Mouse (Mus musculus) MEL (cell line): ENCODE measurements around the gene Aspn. TPM values are rescaled to one million over a fixed set of nuclear protein-coding genes. Genes with fewer than 3 reads are reported as not detected.
A peak's percentile ranks its signal among the peaks of the same experiment; 100 is the strongest.

Experiments used
- DNase-seq: peaks from one replicate; pipeline ENCODE4 v3.0.0; 2011; ENCODE audit warnings: low read depth, low spot score
- H3K27ac ChIP-seq: 2 replicates; pipeline ENCODE4 v1.5.1; 2012; ENCODE audit warnings: low read depth, mild to moderate bottlenecking, control low read depth, low read length, moderate library complexity; ENCODE audit not compliant: control insufficient read depth
- H3K27me3 ChIP-seq, 2 experiments: fragments of 150-350 bp in 1 of 2; sonication (generic) in 1 of 2; 2 replicates each; pipeline ENCODE4 v1.6.1; 2012; ENCODE audit warnings: low read length in 2 of 2, mild to moderate bottlenecking in 2 of 2, improper control_type of control experiment in 1 of 2, moderate library complexity in 1 of 2; ENCODE audit not compliant: insufficient read depth in 2 of 2, control insufficient read depth in 1 of 2
- H3K36me3 ChIP-seq, 2 experiments: 2 replicates each; pipeline ENCODE4 v1.6.1; 2012 to 2014; ENCODE audit warnings: low read length in 2 of 2, improper control_type of control experiment in 1 of 2, inconsistent platforms in 1 of 2, mild to moderate bottlenecking in 1 of 2; ENCODE audit not compliant: insufficient read depth in 2 of 2, control insufficient read depth in 1 of 2
- H3K4me1 ChIP-seq, 2 experiments: fragments of 150-350 bp in 1 of 2; sonication (generic) in 1 of 2; 2 replicates each; pipeline ENCODE4 v1.6.1; 2012; ENCODE audit warnings: low read length in 2 of 2, improper control_type of control experiment in 1 of 2, mild to moderate bottlenecking in 1 of 2; ENCODE audit not compliant: insufficient read depth in 2 of 2, control insufficient read depth in 1 of 2
- H3K4me3 ChIP-seq, 2 experiments: fragments of 150-350 bp in 1 of 2; sonication (generic) in 1 of 2; 2 replicates each; pipeline ENCODE4 v1.5.1; 2012; ENCODE audit warnings: low read depth in 2 of 2, low read length in 2 of 2, mild to moderate bottlenecking in 2 of 2, moderate library complexity in 2 of 2, control low read depth in 1 of 2, improper control_type of control experiment in 1 of 2; ENCODE audit not compliant: control insufficient read depth in 1 of 2, insufficient read depth in 1 of 2
- H3K79me2 ChIP-seq: 2 replicates; pipeline ENCODE4 v1.6.1; 2012; ENCODE audit warnings: mild to moderate bottlenecking, low read length, moderate library complexity; ENCODE audit not compliant: control insufficient read depth, poor library complexity, insufficient read depth
- H3K9ac ChIP-seq: 2 replicates; pipeline ENCODE4 v1.6.1; 2012; ENCODE audit warnings: low read depth, mild to moderate bottlenecking, control low read depth, low read length, moderate library complexity; ENCODE audit not compliant: control insufficient read depth, poor library complexity, severe bottlenecking
- H3K9me3 ChIP-seq: fragments of 150-350 bp; sonication (generic); replicated peaks from 2 replicates; pipeline ENCODE4 v1.6.1; 2012; ENCODE audit warnings: mild to moderate bottlenecking, low read length, improper control_type of control experiment, moderate library complexity; ENCODE audit not compliant: insufficient read depth
- BHLHE40 ChIP-seq: IDR thresholded peaks from 2 replicates; pipeline ENCODE4 v1.6.1; 2012; ENCODE audit warnings: low read depth, mild to moderate bottlenecking, inconsistent platforms, low read length, improper control_type of control experiment, borderline replicate concordance
- CTCF ChIP-seq, 3 experiments: IDR thresholded peaks in 2 of 3; conservative IDR thresholded peaks in 1 of 3; 2 replicates each; pipeline ENCODE4 v1.5.1; 2011 to 2012; ENCODE audit warnings: low read length in 3 of 3, low read depth in 2 of 3, mild to moderate bottlenecking in 2 of 3, improper control_type of control experiment in 1 of 3, inconsistent platforms in 1 of 3, mixed read lengths in 1 of 3, moderate library complexity in 1 of 3; ENCODE audit not compliant: control insufficient read depth in 1 of 3, insufficient read depth in 1 of 3, poor library complexity in 1 of 3, severe bottlenecking in 1 of 3
- E2F4 ChIP-seq: IDR thresholded peaks from 2 replicates; pipeline ENCODE4 v1.6.1; 2011; ENCODE audit warnings: low read depth, low read length, improper control_type of control experiment, borderline replicate concordance
- ELF1 ChIP-seq: IDR thresholded peaks from 2 replicates; pipeline ENCODE4 v1.6.1; 2014; ENCODE audit warnings: low read depth, mild to moderate bottlenecking, inconsistent platforms, low read length, improper control_type of control experiment, moderate library complexity
- EP300 ChIP-seq, 2 experiments: IDR thresholded peaks; 2 replicates each; pipeline ENCODE4 v1.6.1; 2011; ENCODE audit warnings: improper control_type of control experiment in 2 of 2, low read length in 2 of 2, low read depth in 1 of 2, mild to moderate bottlenecking in 1 of 2
- ETS1 ChIP-seq: IDR thresholded peaks from 2 replicates; pipeline ENCODE4 v1.6.1; 2012; ENCODE audit warnings: low read depth, mild to moderate bottlenecking, inconsistent platforms, low read length, improper control_type of control experiment, moderate library complexity
- GABPA ChIP-seq: IDR thresholded peaks from 2 replicates; pipeline ENCODE4 v1.6.1; 2012; ENCODE audit warnings: low read depth, mild to moderate bottlenecking, inconsistent platforms, low read length, improper control_type of control experiment, moderate library complexity
- GATA1 ChIP-seq: IDR thresholded peaks from 2 replicates; pipeline ENCODE4 v1.6.1; 2011; ENCODE audit warnings: low read depth, low read length, improper control_type of control experiment
- HCFC1 ChIP-seq: IDR thresholded peaks from 2 replicates; pipeline ENCODE4 v1.6.1; 2012; ENCODE audit warnings: low read depth, mild to moderate bottlenecking, inconsistent platforms, low read length, improper control_type of control experiment, moderate library complexity
- JUND ChIP-seq: IDR thresholded peaks from 2 replicates; pipeline ENCODE4 v1.6.1; 2011; ENCODE audit warnings: low read depth, mild to moderate bottlenecking, improper control_type of control experiment, low read length
- KAT2A ChIP-seq: conservative IDR thresholded peaks from 2 replicates; pipeline ENCODE4 v1.6.1; 2012; ENCODE audit warnings: low read depth, low read length, improper control_type of control experiment, inconsistent platforms
- MAFK ChIP-seq: IDR thresholded peaks from 2 replicates; pipeline ENCODE4 v1.6.1; 2011; ENCODE audit warnings: low read depth, mild to moderate bottlenecking, low read length, improper control_type of control experiment, borderline replicate concordance
- MAZ ChIP-seq: IDR thresholded peaks from 2 replicates; pipeline ENCODE4 v1.6.1; 2012; ENCODE audit warnings: low read depth, mild to moderate bottlenecking, inconsistent platforms, low read length, improper control_type of control experiment
- MEF2A ChIP-seq: IDR thresholded peaks from 2 replicates; pipeline ENCODE4 v1.6.1; 2014; ENCODE audit warnings: low read depth, mild to moderate bottlenecking, inconsistent platforms, low read length, improper control_type of control experiment; ENCODE audit not compliant: poor library complexity, insufficient replicate concordance, severe bottlenecking; ENCODE audit errors: extremely low read depth
- MYB ChIP-seq: IDR thresholded peaks from 2 replicates; pipeline ENCODE4 v1.6.1; 2011; ENCODE audit warnings: mild to moderate bottlenecking, low read depth, low read length, improper control_type of control experiment
- MYC ChIP-seq: IDR thresholded peaks from 2 replicates; pipeline ENCODE4 v1.6.1; 2011; ENCODE audit warnings: low read depth, mild to moderate bottlenecking, low read length, improper control_type of control experiment, moderate library complexity
- NELFE ChIP-seq: IDR thresholded peaks from 2 replicates; pipeline ENCODE4 v1.6.1; 2011; ENCODE audit warnings: low read depth, low read length, improper control_type of control experiment
- NRF1 ChIP-seq: IDR thresholded peaks from 2 replicates; pipeline ENCODE4 v1.6.1; 2014; ENCODE audit warnings: low read depth, mild to moderate bottlenecking, inconsistent platforms, low read length, improper control_type of control experiment, moderate library complexity; ENCODE audit not compliant: poor library complexity, insufficient read depth, severe bottlenecking
- POLR2A ChIP-seq, 2 experiments: IDR thresholded peaks; 2 replicates each; pipeline ENCODE4 v1.6.1; 2011 to 2012; ENCODE audit warnings: low read length in 2 of 2, mild to moderate bottlenecking in 2 of 2, control low read depth in 1 of 2, improper control_type of control experiment in 1 of 2, low read depth in 1 of 2, moderate library complexity in 1 of 2; ENCODE audit not compliant: control insufficient read depth in 1 of 2, insufficient read depth in 1 of 2, poor library complexity in 1 of 2
- POLR2AphosphoS2 ChIP-seq: IDR thresholded peaks from 2 replicates; pipeline ENCODE4 v1.6.1; 2011; ENCODE audit warnings: low read length, improper control_type of control experiment
- POLR2AphosphoS5 ChIP-seq: IDR thresholded peaks from 2 replicates; pipeline ENCODE4 v1.6.1; 2012; ENCODE audit warnings: low read depth, borderline replicate concordance, mild to moderate bottlenecking, inconsistent platforms, low read length, moderate library complexity, mixed read lengths
- RAD21 ChIP-seq: IDR thresholded peaks from 2 replicates; pipeline ENCODE4 v1.6.1; 2011; ENCODE audit warnings: mild to moderate bottlenecking, low read depth, low read length, improper control_type of control experiment
- RCOR1 ChIP-seq: IDR thresholded peaks from 2 replicates; pipeline ENCODE4 v1.6.1; 2012; ENCODE audit warnings: low read depth, mild to moderate bottlenecking, inconsistent platforms, low read length, improper control_type of control experiment
- SIN3A ChIP-seq: IDR thresholded peaks from 2 replicates; pipeline ENCODE4 v1.6.1; 2012; ENCODE audit warnings: low read length, improper control_type of control experiment, inconsistent platforms
- SMC3 ChIP-seq: IDR thresholded peaks from 2 replicates; pipeline ENCODE4 v1.6.1; 2011; ENCODE audit warnings: low read depth, low read length, improper control_type of control experiment
- TAL1 ChIP-seq: IDR thresholded peaks from 2 replicates; pipeline ENCODE4 v1.6.1; 2012; ENCODE audit warnings: mild to moderate bottlenecking, inconsistent platforms, low read length, moderate library complexity, mixed read lengths
- TBP ChIP-seq: IDR thresholded peaks from 2 replicates; pipeline ENCODE4 v1.8.0; 2011; ENCODE audit warnings: low read depth, low read length, improper control_type of control experiment
- TCF12 ChIP-seq: IDR thresholded peaks from 2 replicates; pipeline ENCODE4 v1.6.1; 2014; ENCODE audit warnings: low read depth, mild to moderate bottlenecking, inconsistent platforms, low read length, improper control_type of control experiment, moderate library complexity
- USF1 ChIP-seq: IDR thresholded peaks from 2 replicates; pipeline ENCODE4 v1.6.1; 2014; ENCODE audit warnings: low read depth, mild to moderate bottlenecking, inconsistent platforms, low read length, improper control_type of control experiment, moderate library complexity
- ZC3H11A ChIP-seq: IDR thresholded peaks from 2 replicates; pipeline ENCODE4 v1.6.1; 2012; ENCODE audit warnings: low read depth, mild to moderate bottlenecking, inconsistent platforms, low read length, improper control_type of control experiment
- ZKSCAN1 ChIP-seq: IDR thresholded peaks from 2 replicates; pipeline ENCODE4 v1.6.1; 2012; ENCODE audit warnings: low read depth, mild to moderate bottlenecking, inconsistent platforms, low read length, improper control_type of control experiment, moderate library complexity
- ZMIZ1 ChIP-seq: IDR thresholded peaks from 2 replicates; pipeline ENCODE4 v1.6.1; 2012; ENCODE audit warnings: low read depth, mild to moderate bottlenecking, inconsistent platforms, low read length, improper control_type of control experiment, moderate library complexity
- ZNF384 ChIP-seq: IDR thresholded peaks from 2 replicates; pipeline ENCODE4 v1.6.1; 2012; ENCODE audit warnings: low read depth, mild to moderate bottlenecking, inconsistent platforms, low read length, improper control_type of control experiment
- polyA plus RNA-seq, 2 experiments: library from polyadenylated mRNA; stranded (reverse) in 1 of 2; unstranded in 1 of 2; fragments of >175 nt in 1 of 2; fragments of >200 nt in 1 of 2; gene quantifications; 2 replicates each; pipeline versions ENCODE4 v1.2.1 to v1.2.4; 2012; ENCODE audit warnings: low replicate concordance in 2 of 2, low read depth in 1 of 2; ENCODE audit not compliant: insufficient read length in 2 of 2, insufficient read depth in 1 of 2, missing spikeins in 1 of 2
- total RNA-seq: library from RNA; depleted of rRNA; stranded (reverse); fragments of 300-350 nt; gene quantifications from 2 replicates; pipeline ENCODE4 v1.2.3, GENCODE M21; 2012

Gene Aspn
- total and polyA plus RNA-seq, 3 experiments, result 0.04 TPM; not detected in 2

DNA sequence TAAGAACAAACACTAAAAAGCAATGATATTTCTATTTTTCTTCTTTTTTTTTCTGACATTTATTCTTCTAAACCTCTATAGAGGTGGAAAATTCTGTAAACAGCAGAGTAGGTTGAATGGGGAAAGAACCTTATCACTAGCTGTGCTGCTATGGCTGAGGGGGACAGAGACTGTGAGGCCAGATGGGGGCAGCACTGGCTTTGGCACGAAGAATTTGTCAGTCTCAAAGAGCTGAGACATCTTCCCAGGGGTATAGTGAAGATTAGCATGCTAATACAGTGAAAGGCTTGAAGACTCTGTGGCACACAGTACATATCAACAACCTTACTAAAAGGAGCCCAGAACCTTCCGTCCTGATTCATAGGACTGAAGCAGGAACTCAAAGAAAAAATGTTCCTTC is 14.9 kb downstream of the Aspn start:
- Histone ChIP-seq H3K27ac (no peak overlapping the region), H3K4me1 (peaks cover 6 to 8% of the 10 kb centered on the region in 2 experiments), H3K27me3 (no peaks in the 10 kb centered on the region), H3K79me2 (no peaks in the 10 kb centered on the region), H3K9me3 (no peaks in the 10 kb centered on the region), H3K36me3 (peaks cover 0 to 10% of the 10 kb centered on the region in 2 experiments; a peak in 2 of 4 replicates), H3K9ac (no peak overlapping the region), H3K4me3 (no peak overlapping the region)
- DNase-seq, result peak; percentile 66
- TF ChIP-seq E2F4 (no peak), TBP (no peak), MAFK (no peak), USF1 (no peak), ZNF384 (no peak), SIN3A (0 out of 2 replicates have a peak, but pooled peaks have one; percentile 22), MAZ (no peak), TAL1 (no peak), MYB (no peak), ZC3H11A (peak; percentile 62), MEF2A (no peak), GATA1 (no peak), JUND (no peak), RAD21 (peak; percentile 73), TCF12 (no peak), ETS1 (no peak), HCFC1 (no peak), ZMIZ1 (no peak), MYC (no peak), POLR2AphosphoS5 (no peak), NELFE (no peak), SMC3 (peak; percentile 81), POLR2AphosphoS2 (no peak), CTCF (IDR thresholded peaks at IDR 0.05 in 2 of 3, conservative IDR thresholded peaks at IDR 0.05 in 1 of 3; ENCODE audit: control insufficient read depth in 1 of 3, insufficient read depth in 1 of 3, low read depth in 2 of 3, low read length in 3 of 3, poor library complexity in 1 of 3, severe bottlenecking in 1 of 3) (peak; percentile 45 to 79 (median 76)), GABPA (no peak), NRF1 (no peak), ZKSCAN1 (no peak), EP300 (IDR thresholded peaks at IDR 0.05; ENCODE audit: low read depth in 1 of 2, low read length in 2 of 2) (no peak), ELF1 (no peak), RCOR1 (no peak), KAT2A (no peak), BHLHE40 (no peak), POLR2A (IDR thresholded peaks at IDR 0.05; ENCODE audit: control insufficient read depth in 1 of 2, insufficient read depth in 1 of 2, low read depth in 1 of 2, low read length in 2 of 2, poor library complexity in 1 of 2) (no peak)
